30 mouse cellular contexts compared by ENCODE assay signal in genomic region chr2:28409566-28409965, GRCm38 (mm10). TPM values are rescaled to one million over a fixed set of nuclear protein-coding genes. Genes with fewer than 3 reads are reported as not detected.
DNase-seq lines count a peak whose midpoint lies in the region; ATAC-seq and TF ChIP-seq lines count a peak whose summit lies in the region.
"Had no signal": no experiment of that assay in that cellular context is flagged by ENCODE, and none has a peak within 500 bp of the region (broad histone marks: within the 10 kb centered on the region; RNA-seq: fewer than 3 reads in every experiment).

No protein-coding gene starts in this region.

- TF ChIP-seq CTCF in layer of hippocampus, adult 2 months (conservative IDR thresholded peaks at IDR 0.05) = no peak

- WGBS in neural tube, embryonic 13.5 days = 55% methylated on average over 3 of the region's 3 CpGs
- WGBS in neural tube, embryonic 15.5 days = 49% methylated on average over 3 of the region's 3 CpGs

- no peak overlapping the region for H3K9ac ChIP-seq in neural tube, embryonic 13.5 days
- no peak overlapping the region for H3K9ac ChIP-seq in neural tube, embryonic 15.5 days (replicated peaks)
- H3K9ac ChIP-seq: kidney, embryonic 15.5 days; limb, embryonic 15.5 days; liver, embryonic 14.5 days; lung, embryonic 15.5 days had no signal

- no peak overlapping the region for H3K4me2 ChIP-seq in neural tube, embryonic 13.5 days
- H3K4me2 ChIP-seq in neural tube, embryonic 15.5 days = no peak overlapping the region
- H3K4me2 ChIP-seq: heart, embryonic 11.5 days; kidney, embryonic 15.5 days; limb, embryonic 15.5 days; lung, embryonic 15.5 days had no signal

- no peaks in the 10 kb centered on the region for H3K36me3 ChIP-seq in neural tube, embryonic 13.5 days
- H3K36me3 ChIP-seq in neural tube, embryonic 15.5 days = no peaks in the 10 kb centered on the region
- H3K36me3 ChIP-seq: forebrain, embryonic 10.5 days; kidney, embryonic 15.5 days; limb, embryonic 15.5 days; lung, embryonic 15.5 days had no signal

- peak; percentile 18 for DNase-seq in cerebellum, adult 9-11 months
- no peak for DNase-seq in cerebellum, postnatal 14 days
- DNase-seq in layer of hippocampus, adult 2 months (ENCODE audit: low spot score in 2 of 2) = no peak
- DNase-seq in layer of hippocampus, postnatal 25 days (ENCODE audit: extremely low spot score in 1 of 2, low spot score in 1 of 2) = no peak
- no peak for DNase-seq in thymus, postnatal 25 days
- DNase-seq: adrenal gland, postnatal 14 days; cerebellum, adult 8-10 months; gastrocnemius, postnatal 14 days; heart, adult 11 months; kidney, postnatal 36 days; left cerebral cortex, postnatal 4 days; lung, postnatal 36 days; right cerebral cortex, postnatal 14 days; thymus, adult 2 months had no signal

- no peaks in the 10 kb centered on the region for H3K9me3 ChIP-seq in neural tube, embryonic 13.5 days
- no peaks in the 10 kb centered on the region for H3K9me3 ChIP-seq in neural tube, embryonic 15.5 days (replicated peaks)
- H3K9me3 ChIP-seq: forebrain, embryonic 10.5 days; kidney, embryonic 15.5 days; limb, embryonic 15.5 days; lung, embryonic 15.5 days; megakaryocyte, embryonic 14.5 days had no signal

- H3K27me3 ChIP-seq in neural tube, embryonic 13.5 days = no peaks in the 10 kb centered on the region
- H3K27me3 ChIP-seq in neural tube, embryonic 15.5 days (replicated peaks) = no peaks in the 10 kb centered on the region
- H3K27me3 ChIP-seq: kidney, embryonic 15.5 days; limb, embryonic 15.5 days; lung, embryonic 15.5 days had no signal

- peak; percentile 32; the same call in 1 of the 2 replicates for ATAC-seq in neural tube, embryonic 13.5 days (ENCODE audit: low read depth)
- no peak for ATAC-seq in neural tube, embryonic 15.5 days (ENCODE audit: low FRiP score)
- ATAC-seq in frontal cortex, adult (ENCODE audit: low TSS enrichment) = no peak
- ATAC-seq: activated CD4-positive, CD25-positive, alpha-beta regulatory T cell, adult 4 months; intestine, embryonic 16.5 days had no signal

- H3K4me3 ChIP-seq in layer of hippocampus, adult 2 months = no peak overlapping the region
- no peak overlapping the region for H3K4me3 ChIP-seq in neural tube, embryonic 13.5 days
- no peak overlapping the region for H3K4me3 ChIP-seq in neural tube, embryonic 15.5 days (replicated peaks)
- H3K4me3 ChIP-seq: forebrain, embryonic 10.5 days; kidney, embryonic 15.5 days; limb, embryonic 15.5 days; lung, embryonic 15.5 days; megakaryocyte, embryonic 14.5 days had no signal

- H3K27ac ChIP-seq in layer of hippocampus, adult 2 months = peak overlapping the region; percentile 56
- no peak overlapping the region for H3K27ac ChIP-seq in neural tube, embryonic 13.5 days (replicated peaks)
- no peak overlapping the region for H3K27ac ChIP-seq in neural tube, embryonic 15.5 days (replicated peaks)
- H3K27ac ChIP-seq: forebrain, embryonic 10.5 days; kidney, embryonic 15.5 days; limb, embryonic 15.5 days; liver, embryonic 14.5 days; lung, embryonic 15.5 days; stomach, postnatal 0 days had no signal

- peaks cover 15% of the 10 kb centered on the region for H3K4me1 ChIP-seq in neural tube, embryonic 13.5 days (replicated peaks)
- peaks cover 9% of the 10 kb centered on the region for H3K4me1 ChIP-seq in neural tube, embryonic 15.5 days
- H3K4me1 ChIP-seq: kidney, embryonic 15.5 days; lung, embryonic 15.5 days; megakaryocyte, embryonic 14.5 days had no signal

RNA-seq across cellular contexts. Expression of gene Ppp1r26, which starts 37.0 kb away (rescaled TPM):
- total RNA-seq in layer of hippocampus, adult 2 months (2021) = 10 to 100 TPM; 14.5 to 17.3 TPM
- 10 to 100 TPM; 14.3 to 16.0 TPM for total RNA-seq in layer of hippocampus, postnatal 25 days (2021)
- polyA plus RNA-seq in neural tube, embryonic 13.5 days (2015; fragmentation: Nextera tagmentation; extraction: Ambion mirVana) = 10.3 and 11.1 TPM in 2 replicates
- polyA plus RNA-seq in neural tube, embryonic 15.5 days (2015; fragmentation: Nextera tagmentation; extraction: Ambion mirVana) = 12.4 and 13.9 TPM in 2 replicates
- total RNA-seq: neutrophil, adult 5-6 weeks had no signal

RNA-seq across cellular contexts. Expression of gene 1700007K13Rik, which starts 56.6 kb away (rescaled TPM):
- 1 to 10 TPM; 1.9 to 2.4 TPM for total RNA-seq in layer of hippocampus, adult 2 months (2021)
- total RNA-seq in layer of hippocampus, postnatal 25 days (2021) = 1 to 10 TPM; 2.8 to 3.8 TPM
- 2.6 and 2.8 TPM in 2 replicates for polyA plus RNA-seq in neural tube, embryonic 13.5 days (2015; fragmentation: Nextera tagmentation; extraction: Ambion mirVana)
- 4.4 and 5.7 TPM in 2 replicates for polyA plus RNA-seq in neural tube, embryonic 15.5 days (2015; fragmentation: Nextera tagmentation; extraction: Ambion mirVana)
- total RNA-seq: common myeloid progenitor, adult 5-6 weeks; hematopoietic stem cell, adult 5-6 weeks; neutrophil, adult 5-6 weeks had no signal
- polyA plus RNA-seq: intestine, embryonic 16.5 days; liver, embryonic 14.5 days; thymus, adult 2 months had no signal

RNA-seq across cellular contexts. Expression of gene Mrps2, which starts 58.3 kb away (rescaled TPM):
- 10 to 100 TPM; 35.8 to 39.4 TPM for total RNA-seq in layer of hippocampus, adult 2 months (2021)
- 10 to 100 TPM; 38.3 to 39.2 TPM for total RNA-seq in layer of hippocampus, postnatal 25 days (2021)
- polyA plus RNA-seq in neural tube, embryonic 13.5 days (2015; fragmentation: Nextera tagmentation; extraction: Ambion mirVana) = 52.7 and 56.2 TPM in 2 replicates
- 51.4 and 55.5 TPM in 2 replicates for polyA plus RNA-seq in neural tube, embryonic 15.5 days (2015; fragmentation: Nextera tagmentation; extraction: Ambion mirVana)
